Mouse (Mus musculus) natural killer cell, adult 2 months (primary cell): Measurements from ENCODE around the gene Man1a.

ENCODE experiments used
- DNase-seq, 2 experiments: peaks; one replicate each; pipeline ENCODE4 v3.0.0; 2022; ENCODE audit warnings: low spot score in 2 of 2

Gene Man1a

DNA sequence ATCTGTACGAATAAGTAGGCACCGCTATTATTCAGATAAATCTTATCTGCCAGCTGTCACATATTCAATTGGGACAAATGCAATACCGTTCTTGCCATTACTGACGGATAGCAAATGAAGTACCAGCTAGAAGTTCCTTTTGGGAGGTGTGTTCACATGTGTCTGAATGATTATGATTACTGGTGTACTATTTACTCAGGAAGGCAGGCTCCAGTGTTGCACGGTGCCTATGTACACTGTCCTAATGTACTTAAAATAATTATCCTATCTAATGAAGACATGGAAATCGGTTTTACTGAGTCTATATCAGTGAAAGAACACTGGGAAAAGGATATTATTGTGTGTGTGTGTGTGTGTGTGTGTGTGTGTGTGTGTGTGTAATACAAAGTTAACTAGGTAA, 160.7 kb downstream of the Man1a start:
- DNase-seq: no peak

DNA sequence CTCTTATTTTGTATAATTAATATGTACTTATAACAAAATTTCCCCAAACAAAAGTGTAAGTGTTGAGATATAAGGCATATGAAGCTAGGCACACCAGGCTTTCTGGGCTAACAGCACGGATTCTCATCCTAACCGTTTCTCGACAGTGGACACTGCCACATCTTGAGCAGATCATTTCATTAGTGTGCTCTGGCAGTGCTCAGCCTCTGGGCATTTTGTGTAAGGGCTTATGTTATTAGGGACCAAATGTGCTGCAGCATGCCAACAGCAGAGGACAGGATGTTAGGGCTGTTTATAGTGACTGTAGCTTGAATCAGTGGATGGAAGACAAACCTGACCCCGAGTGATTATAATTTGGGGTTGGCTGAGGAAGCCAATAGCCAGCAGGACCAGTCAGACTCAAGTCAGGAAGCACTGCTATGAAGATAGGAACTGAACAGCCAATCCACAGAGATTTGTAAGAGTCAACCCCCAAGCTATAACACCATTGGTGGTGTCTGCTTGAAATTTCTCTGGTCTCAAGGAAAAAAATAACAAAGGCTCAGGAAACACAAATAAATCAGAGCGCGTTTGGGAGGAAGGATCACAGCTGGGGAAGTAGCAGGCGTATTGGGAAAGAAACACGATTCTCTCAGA, 161.3 kb downstream of the Man1a start:
- DNase-seq: no peak

DNA sequence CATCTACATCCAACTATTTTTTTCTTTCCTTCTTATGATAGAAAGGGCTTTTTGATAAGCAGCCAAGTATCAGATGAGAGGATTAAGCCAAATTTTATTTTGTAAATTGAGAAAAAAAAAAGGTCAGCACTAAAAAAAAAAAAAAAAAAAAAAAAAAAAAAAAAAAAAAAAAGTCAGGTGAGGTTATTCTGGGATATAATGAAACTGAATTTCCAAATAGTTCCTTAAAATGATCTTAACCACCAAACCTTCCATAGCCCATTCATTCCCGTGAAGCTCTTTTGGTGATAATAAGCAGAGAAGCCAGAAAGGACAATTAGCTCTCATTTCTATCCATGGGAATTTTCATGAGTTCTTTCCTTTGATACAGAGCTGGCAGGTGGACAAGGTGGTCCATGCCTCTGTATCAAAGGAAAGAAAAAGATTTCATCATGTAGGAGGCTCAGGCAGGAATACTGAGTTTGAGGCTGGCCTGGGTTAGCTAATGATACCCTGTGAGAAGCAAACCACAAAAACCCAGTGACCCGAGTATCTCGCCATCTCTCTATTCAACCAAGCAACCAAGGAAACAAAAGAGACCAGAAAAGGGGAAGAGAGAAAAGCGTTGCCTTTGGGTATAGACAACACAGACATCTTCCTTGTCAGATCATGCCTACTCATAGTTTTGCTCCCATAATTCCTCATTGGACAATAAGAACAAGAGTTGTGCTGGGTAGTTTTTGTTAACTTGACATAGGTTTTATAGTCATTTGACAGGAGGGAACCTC, 162.7 kb downstream of the Man1a start:
- peak in 1 of 2 experiments; percentile 16 for DNase-seq

DNA sequence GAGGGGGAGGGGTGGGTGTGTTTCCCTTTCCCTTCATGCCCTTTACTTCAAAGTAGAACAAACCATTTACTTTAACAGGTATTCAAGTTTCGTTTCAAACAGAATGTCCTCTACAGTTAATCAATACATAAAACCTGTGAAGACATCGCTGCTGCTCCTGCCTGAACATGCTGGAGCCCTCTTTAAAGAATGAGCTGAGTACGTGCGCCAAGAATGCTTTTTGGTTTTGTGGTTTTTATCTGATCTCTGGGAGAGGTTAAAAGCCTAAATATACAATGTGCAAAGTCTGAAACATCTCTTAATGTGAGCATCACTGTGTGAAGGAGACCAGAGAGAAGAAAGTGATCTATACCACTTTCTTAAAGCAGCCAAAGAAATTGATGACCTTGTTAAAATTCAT, 186.9 kb downstream of the Man1a start:
- DNase-seq: no peak

DNA sequence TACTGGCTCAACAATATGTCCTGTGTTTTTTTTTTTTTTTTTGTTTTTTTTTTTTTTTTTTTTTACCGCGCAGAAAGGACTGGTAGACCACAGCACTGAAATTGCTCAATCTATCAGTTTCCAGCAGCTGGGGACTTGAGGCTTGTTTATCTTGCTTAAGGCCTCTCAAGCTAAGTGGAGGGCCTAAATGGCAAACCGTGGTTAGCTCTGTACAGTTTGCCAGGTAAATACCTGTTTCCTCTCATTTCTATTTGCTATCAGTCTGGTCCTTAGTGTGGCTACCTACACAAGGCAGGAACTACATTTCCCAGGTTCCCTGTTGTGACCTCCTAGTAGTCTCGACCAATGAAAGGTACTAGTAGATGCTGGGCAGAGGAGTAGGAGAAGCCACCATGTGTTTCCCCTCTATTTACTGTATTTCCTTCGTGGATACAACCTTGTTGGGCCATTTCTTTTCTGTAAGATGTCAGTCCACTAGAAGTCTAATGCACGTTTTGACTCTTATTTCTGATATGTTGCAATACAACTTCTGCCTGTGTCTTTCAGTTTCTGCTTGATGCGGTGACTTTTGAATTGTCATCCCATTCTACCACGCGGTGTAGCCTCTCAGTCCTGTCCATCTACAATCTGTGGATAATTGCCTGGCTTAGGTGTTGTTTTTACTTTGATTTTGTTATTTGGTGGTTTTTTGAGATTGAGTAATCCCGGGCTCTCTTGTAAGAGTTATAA, 187.9 kb downstream of the Man1a start:
- no peak for DNase-seq

DNA sequence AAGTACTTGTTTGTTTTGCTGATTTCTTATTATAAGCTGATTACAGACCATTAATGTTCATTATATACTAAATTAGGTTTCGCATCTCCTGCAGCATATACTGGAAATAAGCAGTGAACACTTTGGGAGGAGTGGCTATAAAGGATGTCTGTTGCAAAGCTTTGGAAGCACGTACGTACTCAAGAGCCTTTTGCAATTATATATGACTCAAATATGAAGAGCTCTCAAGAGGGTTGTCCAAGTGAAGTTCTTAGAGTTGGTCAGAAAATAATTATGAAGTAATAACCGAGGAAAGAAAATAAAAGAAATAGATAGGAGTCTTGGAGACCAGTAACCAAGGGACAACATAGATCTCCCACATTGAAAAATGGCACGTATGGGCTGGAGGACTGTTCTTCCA, 189.9 kb downstream of the Man1a start:
- DNase-seq: no peak

DNA sequence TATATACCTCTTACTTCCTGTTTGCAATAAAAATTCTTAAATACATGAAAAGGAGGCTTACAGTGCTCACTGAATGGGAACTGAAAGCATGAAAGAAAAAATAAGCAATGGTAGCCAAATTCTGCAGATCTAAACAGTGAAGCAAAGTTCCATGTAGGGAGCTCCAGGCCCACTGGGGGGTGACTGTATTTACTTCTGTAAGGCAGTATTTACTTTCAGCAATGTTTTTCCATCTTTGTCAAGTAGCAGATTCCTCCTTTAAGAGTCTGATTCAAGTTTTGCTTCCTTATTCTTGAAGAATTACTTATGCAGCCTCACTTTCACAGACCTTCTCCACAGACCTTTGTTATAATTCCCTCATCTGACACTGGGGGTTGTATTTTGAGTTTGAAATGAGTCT, 195.1 kb downstream of the Man1a start:
- DNase-seq: no peak

DNA sequence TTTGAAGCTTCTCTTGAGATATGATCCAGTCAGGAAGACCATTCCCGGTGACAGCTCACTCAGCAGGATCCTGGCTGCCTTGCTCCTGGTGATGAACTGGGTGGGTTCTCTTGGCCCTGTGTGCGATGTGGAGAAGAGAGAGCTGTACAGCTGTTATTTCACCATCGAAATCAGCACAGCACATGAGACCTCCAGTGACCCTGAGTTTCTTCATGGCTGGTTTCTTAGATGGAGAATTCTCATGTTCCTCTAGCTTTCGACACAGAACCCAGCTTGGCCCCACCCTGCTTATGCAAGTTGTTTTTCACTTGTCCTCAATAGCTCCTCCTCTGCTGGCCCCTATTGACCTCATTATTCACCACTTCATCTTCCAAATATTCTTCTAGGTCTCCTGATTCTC, 200.5 kb downstream of the Man1a start:
- no peak for DNase-seq

DNA sequence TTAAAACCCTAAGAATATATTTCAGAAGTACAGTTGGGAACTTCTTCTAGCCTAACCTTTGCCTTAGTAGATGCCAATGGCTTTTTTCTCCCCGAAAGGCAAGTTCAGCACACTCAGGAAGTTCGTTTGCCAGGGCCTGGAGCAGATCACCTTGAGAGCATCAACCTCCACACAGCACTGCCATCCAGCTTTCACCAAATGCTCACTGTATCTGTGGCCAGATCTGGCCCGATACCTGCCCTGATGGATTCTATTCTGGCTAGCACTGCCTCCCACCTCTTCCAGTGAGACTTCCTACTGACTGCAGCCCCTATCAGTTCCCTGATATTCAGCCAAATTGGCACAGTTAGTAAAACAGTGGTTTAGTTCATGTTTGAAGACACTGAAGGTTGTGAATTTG, 202.2 kb downstream of the Man1a start:
- DNase-seq: no peak

DNA sequence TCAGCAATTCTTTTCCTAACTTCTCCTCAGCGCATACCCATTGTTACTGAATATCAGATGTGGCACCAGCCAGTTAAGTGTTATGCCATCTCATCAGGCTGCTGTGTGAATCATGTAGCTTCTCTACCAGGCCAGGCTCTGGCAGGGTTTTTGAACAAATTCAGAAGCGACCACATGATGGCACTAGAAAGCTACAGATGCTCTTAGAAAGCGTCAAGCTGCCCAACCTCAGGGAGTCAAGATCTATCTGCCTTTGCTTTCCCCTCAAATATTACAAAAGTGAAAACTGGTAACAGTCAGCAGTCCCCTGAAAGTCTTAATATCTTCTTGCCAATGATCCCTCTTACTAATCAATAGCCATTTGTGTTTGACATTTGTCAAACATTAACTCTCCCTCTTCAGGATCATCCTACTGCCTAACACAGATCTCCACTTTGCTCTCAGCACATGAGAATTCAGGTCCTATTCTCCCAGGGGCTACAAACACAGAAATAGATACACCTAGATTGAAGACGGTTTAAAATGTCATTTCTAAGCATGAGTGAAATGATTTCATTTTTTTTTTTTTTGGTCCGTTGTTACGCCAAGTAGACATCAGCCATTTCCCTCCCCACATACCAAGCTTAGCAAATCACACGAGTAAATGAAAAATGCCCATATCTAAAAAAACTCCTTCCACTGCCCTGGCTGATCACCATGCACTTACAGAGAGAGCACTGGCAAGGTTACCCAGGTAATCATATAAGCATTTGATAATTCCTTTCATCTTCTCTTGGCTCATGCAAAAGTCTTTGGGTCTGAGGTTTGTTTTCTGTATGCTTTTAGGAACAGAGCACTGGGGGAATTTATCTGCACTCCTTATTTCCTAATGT, 212.7 kb downstream of the Man1a start:
- DNase-seq: peak in 1 of 2 experiments; percentile 19

DNA sequence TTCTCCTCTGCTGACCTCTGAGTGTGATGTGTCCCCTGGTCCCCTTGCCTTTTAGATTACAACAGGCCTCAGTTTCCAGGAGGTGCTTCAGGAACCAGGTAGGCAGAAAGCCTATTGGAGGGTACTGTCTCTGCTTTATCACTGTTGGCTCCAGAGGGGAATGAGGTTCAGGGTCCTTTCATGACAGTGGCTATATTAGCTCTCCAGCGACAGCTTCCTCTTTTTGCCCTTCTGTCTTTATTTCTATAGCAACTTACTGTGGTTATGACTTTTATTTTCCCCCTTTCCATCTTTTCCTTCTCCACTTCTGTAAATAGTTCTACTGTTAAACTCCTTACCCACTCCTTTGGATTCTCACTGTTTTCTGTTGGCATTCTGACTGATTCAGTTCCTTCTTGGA, 216.5 kb downstream of the Man1a start:
- DNase-seq: no peak

DNA sequence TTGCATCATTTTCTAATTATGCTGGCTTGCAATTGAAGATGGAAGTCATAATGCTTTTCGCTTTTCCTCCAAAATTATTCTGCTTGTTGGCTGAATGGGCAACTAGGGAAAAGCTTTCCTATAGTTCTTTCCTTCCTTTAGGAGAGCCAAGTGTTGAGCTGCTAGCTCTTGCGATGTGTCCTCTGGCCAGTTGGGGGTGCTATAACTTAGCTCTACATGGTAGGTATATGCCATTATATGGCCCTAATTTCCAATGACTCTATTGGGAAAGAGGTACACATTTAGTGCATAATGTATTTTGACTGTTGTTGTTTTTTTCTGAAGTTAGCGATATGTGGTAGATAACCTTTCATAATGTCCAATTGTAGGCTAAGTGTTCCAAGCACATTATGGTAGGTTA, 217.2 kb downstream of the Man1a start:
- DNase-seq: no peak
